Mouse (Mus musculus): Measurements from ENCODE around the gene Zfp146. TPM values are rescaled to one million over a fixed set of nuclear protein-coding genes. Genes with fewer than 3 reads are reported as not detected.

Zfp146 gene
- polyA plus RNA-seq, 1 experiment = 8.2 TPM

GRCm38 (mm10) chr7:30194101-30194831, 24.7 kb upstream of the Zfp146 start:
- no peak for TF ChIP-seq GATA1 (IDR thresholded peaks at IDR 0.05; ENCODE audit: low read length)

DNA sequence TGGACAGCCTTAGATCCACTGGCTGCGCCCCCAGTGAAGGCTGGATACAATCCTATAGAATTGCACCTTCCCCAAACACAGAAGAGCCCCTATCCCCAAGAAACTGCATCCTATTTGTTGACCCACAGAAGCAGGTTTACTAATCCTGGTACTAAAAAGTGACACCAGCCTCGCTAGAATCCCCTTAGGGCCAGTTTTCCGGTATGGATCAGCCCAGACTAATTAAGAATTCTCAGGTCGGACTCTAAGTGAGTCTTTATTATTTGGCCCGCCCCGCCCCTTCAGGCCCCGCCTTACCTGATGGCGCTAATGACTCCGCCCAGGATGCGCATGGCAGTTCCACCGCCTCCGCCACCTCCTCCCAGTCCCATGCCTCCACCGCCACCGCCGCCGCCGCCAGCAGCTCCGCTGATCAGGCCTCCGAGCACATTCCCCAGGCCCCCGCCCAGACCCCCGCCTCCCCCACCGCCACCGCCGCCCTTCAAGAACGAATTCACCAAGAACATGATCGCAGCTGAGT, 24.1 kb upstream of the Zfp146 start:
- no peak for TF ChIP-seq GATA1 (IDR thresholded peaks at IDR 0.05; ENCODE audit: low read length)

GRCm38 (mm10) chr7:30193013-30193412, 23.5 kb upstream of the Zfp146 start:
- no peak for TF ChIP-seq GATA1 (IDR thresholded peaks at IDR 0.05; ENCODE audit: low read length)

DNA sequence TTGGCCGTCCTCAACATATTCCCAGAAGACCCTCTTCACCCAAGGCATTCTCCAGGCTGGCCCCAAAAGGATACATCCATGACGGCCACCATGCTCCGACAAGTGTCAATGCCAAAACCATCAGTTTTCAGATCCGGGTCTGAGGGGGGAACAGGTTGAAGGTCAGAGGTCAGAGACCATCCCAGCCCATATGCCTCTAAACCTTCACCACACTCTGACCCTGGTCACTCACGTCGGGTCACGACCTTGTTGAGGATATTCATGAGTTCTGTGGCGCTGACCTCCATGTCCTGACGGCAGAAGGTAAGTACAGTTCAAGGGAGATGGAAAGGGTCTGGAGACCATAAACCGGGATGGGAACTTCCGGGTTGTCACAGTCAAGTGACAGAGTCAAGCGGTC, 22.5 kb upstream of the Zfp146 start:
- no peak for TF ChIP-seq GATA1 (IDR thresholded peaks at IDR 0.05; ENCODE audit: low read length)

DNA sequence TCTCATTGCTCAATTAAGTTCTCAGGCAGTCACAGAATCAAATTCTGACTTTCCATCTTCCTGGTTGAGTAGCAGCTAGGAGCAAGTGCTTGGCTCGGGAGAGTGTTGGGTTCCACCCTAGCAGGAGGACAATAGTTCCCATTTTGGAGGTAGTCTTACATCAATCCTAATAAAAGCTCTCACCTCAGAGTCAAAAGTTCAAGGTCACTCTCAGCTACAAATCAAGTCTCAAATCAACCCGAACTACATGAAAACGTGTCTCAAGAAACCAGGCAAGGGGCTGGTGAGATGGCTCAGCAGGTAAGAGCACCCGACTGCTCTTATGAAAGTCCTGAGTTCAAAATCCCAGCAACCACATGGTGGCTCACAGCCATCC, 19.6 kb upstream of the Zfp146 start:
- no peak for TF ChIP-seq GATA1 (IDR thresholded peaks at IDR 0.05; ENCODE audit: low read length)

DNA sequence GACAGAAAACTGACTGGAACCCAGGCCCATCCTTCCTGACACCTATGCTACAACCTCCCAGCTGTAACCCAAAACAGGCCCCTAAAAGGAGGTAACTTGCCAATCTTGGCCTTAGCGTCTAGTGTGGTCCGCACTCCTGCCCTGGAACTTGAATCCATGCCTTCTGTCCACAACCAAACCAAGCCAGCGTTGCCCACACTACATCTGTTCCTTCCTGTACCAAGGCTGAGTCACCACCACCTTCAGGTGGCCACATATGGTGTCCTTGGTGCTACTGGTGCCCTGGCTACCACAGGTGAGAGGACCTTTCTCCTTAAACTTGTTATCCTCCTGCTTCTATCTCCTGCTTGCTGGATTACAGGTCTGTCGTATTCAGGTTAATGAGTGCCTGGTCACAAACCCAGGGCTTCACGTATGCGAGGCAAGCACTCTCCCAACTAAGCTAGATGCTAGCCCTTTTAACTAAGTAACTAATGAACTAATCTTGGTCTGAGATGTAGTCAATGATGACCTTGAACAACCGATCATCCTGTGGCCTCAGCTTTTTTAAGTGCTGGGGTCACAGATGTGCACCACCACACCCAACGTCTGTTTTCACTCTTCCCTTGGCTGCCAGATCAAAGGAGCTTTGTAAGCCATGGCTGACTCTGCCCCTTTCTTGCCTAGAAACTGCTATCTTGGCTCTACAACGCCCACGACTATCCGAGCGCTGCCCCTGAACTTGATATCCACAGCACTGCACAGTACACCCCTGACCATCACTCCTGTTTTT, 19.0 kb upstream of the Zfp146 start:
- no peak for TF ChIP-seq GATA1 (IDR thresholded peaks at IDR 0.05; ENCODE audit: low read length)

- no peak for TF ChIP-seq GATA1 (IDR thresholded peaks at IDR 0.05; ENCODE audit: low read length)
These were observed 15.2 kb upstream of the Zfp146 start for GRCm38 (mm10) chr7:30184641-30185348.

DNA sequence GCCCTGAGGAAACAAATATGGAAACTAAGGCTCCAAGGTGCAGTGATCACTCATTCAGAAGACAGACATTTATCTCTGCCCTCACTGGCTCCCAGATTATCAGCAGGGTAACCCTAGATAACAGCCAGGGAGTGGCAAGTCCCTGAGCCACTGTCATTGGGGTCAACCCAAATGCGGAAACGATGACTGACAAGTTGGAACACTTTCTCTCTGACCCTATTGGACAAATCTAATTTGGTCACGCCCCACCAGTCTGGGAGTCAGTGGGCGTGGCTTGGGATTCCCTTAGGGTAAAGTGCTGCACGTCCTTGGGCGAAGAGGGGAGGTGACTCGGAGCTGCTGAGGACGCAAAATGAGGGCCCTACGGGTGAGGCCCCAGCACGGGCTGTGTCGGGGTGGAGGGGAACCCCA, 14.3 kb upstream of the Zfp146 start, which contains the start of gene Cox7a1:
Cox7a1 (plus strand) TSS at position 266 of the 411 bp plus-strand sequence.
- TF ChIP-seq GATA1 (IDR thresholded peaks at IDR 0.05; ENCODE audit: low read length) = peak; percentile 84

GRCm38 (mm10) chr7:30181308-30181707, 11.8 kb upstream of the Zfp146 start:
- no peak for TF ChIP-seq GATA1 (IDR thresholded peaks at IDR 0.05; ENCODE audit: low read length)

DNA sequence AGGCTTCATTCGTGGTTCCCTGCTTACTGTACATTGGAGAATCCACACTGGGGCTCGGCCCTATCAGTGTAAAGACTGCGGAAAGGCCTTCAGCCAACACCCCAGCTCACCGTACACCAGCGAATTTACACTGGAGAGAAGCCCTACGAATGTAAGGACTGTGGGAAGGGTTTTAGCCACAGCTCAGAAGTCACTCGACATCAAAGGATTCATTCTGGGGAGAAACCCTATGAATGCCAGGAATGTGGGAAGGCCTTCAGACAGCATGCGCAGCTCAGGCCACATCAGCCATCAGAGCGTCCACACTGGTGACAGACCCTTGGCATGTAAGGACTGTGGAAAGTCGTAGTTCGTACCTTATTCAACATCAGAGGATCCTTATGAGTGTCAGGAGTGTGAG, 8.7 kb upstream of the Zfp146 start:
- TF ChIP-seq GATA1 (IDR thresholded peaks at IDR 0.05; ENCODE audit: low read length) = no peak

GRCm38 (mm10) chr7:30176474-30176873, 6.9 kb upstream of the Zfp146 start:
- no peak for TF ChIP-seq GATA1 (IDR thresholded peaks at IDR 0.05; ENCODE audit: low read length)

GRCm38 (mm10) chr7:30170283-30170951, 867 bp upstream of the Zfp146 start:
- TF ChIP-seq GATA1 (IDR thresholded peaks at IDR 0.05; ENCODE audit: low read length) = no peak

DNA sequence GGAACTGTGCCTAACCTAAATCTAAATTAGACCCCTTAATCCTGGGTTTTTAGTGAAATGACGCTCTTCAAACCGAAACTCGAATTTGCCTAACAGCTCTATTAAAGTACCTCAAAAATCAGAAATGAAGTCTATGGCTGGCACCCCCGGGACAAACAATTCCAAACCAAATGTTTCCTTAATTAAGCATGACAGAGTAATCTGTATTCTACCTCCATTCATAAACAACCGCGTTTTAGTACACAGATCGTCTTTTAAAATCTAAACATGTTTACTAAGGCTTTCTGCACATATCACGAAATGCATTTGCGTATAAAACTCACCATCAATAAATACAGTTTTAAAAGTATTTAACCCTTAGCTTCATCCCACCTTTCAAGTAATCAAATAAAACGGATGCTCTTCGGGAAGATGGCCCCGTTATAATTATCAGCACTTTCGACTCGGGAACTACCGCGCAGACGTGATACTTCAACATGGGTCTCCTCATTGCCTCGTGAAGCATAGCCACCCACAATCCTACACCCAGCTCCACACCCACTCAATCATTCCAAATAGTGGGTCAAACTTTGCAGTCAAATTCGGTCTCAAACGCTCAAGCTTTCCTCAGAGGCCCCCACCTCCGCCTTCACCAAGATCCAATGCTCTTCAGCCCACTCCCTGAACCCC, 502 bp downstream of the Zfp146 start:
- TF ChIP-seq GATA1 (IDR thresholded peaks at IDR 0.05; ENCODE audit: low read length) = no peak

DNA sequence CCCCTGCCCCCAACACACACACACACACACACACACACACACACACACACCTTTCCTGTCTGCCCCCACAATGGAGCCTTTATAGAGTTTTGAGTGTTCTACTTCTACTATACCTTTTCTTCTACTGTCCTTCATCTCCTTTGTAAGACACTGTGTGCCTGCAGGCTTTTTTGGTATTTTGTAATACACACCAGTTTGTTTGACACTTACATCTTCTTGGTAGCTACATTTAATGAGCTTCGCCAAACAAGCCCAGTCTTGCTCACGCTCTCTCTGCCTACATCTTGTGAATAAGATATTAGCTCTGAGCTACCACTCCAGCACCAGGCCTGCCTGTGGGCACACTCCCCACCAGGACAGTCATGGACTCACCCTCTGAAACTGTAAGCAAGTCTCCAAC, 4.8 kb downstream of the Zfp146 start:
- no peak for TF ChIP-seq GATA1 (IDR thresholded peaks at IDR 0.05; ENCODE audit: low read length)

- no peak for TF ChIP-seq GATA1 (IDR thresholded peaks at IDR 0.05; ENCODE audit: low read length)
These were observed 6.4 kb downstream of the Zfp146 start for GRCm38 (mm10) chr7:30163113-30163512.

Data from G1E-ER4 (cell line).